Mouse (Mus musculus) bone marrow, adult 2 months (tissue): Measurements from ENCODE around the gene Kpna4. TPM values are rescaled to one million over a fixed set of nuclear protein-coding genes. Genes with fewer than 3 reads are reported as not detected.

Experiments
- H3K27ac ChIP-seq: fragments of 200-500 bp; 2 replicates; pipeline ENCODE4 v1.5.1; 2012; ENCODE audit warnings: low read depth, mild to moderate bottlenecking, control low read depth, inconsistent platforms, low read length; ENCODE audit not compliant: control insufficient read depth, poor library complexity, insufficient read depth
- H3K4me1 ChIP-seq: fragments of 200-500 bp; 2 replicates; pipeline ENCODE4 v1.6.1; 2011; ENCODE audit warnings: low read length; ENCODE audit not compliant: control insufficient read depth, insufficient read depth
- H3K4me3 ChIP-seq: fragments of 200-500 bp; replicated peaks from 2 replicates; pipeline ENCODE3; 2011; ENCODE audit warnings: mild to moderate bottlenecking, low read depth, low read length, control low read depth; ENCODE audit not compliant: control insufficient read depth
- CTCF ChIP-seq: fragments of 200-500 bp; IDR thresholded peaks from 2 replicates; pipeline ENCODE4 v1.5.1; 2011; ENCODE audit warnings: low read length, control low read depth; ENCODE audit not compliant: control insufficient read depth, insufficient read depth
- POLR2A ChIP-seq: fragments of 200-500 bp; IDR thresholded peaks from 2 replicates; pipeline ENCODE4 v1.6.1; 2011; ENCODE audit warnings: low read depth, mild to moderate bottlenecking, control low read depth, low read length, borderline replicate concordance; ENCODE audit not compliant: control insufficient read depth
- WGBS: fragments of 180-500 bp; shearing (Covaris S2); methylation state at CpG from one replicate; pipeline ENCODE4 v1.1.7; 2018; 5-methylcytosine and 5-hydroxymethylcytosine counted together
- polyA plus RNA-seq: library from polyadenylated mRNA; stranded (reverse); fragments of >200 nt; gene quantifications from 2 replicates; pipeline ENCODE4 v1.2.4, GENCODE M21; 2011; ENCODE audit warnings: low replicate concordance; ENCODE audit not compliant: missing spikeins, insufficient read depth, insufficient read length

Kpna4 gene
- 10.0 and 22.3 TPM in 2 replicates for polyA plus RNA-seq

DNA sequence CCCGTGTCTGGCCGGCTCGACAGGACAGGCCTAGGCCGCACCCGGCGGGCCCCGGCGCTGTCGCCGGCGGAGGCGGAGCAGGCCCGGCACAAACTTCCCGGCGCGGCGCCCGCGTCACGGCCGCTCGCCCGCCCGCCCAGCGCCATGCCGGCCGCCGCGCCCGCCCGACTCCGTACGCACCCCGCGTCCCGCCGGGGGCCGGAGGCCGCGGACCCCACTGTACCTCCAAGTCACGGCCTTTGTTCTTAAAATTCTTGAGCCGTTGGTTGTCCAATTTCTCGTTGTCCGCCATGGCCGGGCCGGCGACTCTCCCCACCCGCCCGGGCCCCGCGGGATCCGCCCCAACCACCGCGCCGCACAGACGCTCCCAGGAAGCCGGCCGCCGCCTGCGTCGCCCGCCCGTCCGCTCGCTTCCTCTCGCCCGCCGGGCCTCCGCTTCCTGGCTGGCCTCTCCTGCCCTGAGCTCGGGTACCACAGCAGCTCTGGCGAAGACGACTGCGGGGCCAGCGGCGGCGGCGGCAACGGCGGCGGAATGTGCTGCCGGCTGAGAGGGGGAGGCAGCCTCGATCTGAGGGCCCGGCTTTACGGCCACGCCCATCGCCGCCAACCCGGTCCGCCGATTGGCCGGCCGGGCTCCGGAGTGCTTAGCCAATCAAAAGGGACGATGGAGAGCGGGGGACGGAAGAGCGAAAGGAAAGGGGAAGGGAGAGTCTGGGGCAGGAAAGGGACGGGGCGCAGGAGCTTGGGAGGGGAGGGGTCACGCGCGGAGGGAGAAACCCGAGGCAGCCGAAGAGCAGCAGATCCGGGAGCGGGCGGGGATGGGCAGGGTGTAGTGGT, at the start of gene Kpna4:
Gene Kpna4 (minus strand): TSS at position 605 of the 837 bp plus-strand sequence.
- Histone ChIP-seq H3K4me3 (peak within 1 kb of the TSS; percentile 79), H3K27ac (peak within 1 kb of the TSS; percentile 100), H3K4me1 (peaks cover 1% of the 10 kb centered on the region; the same call in 1 of the 2 replicates)
- TF ChIP-seq CTCF (no peak), POLR2A (peak; percentile 69)
- WGBS, result under 1% methylated on average over 107 of the region's 107 CpGs

DNA sequence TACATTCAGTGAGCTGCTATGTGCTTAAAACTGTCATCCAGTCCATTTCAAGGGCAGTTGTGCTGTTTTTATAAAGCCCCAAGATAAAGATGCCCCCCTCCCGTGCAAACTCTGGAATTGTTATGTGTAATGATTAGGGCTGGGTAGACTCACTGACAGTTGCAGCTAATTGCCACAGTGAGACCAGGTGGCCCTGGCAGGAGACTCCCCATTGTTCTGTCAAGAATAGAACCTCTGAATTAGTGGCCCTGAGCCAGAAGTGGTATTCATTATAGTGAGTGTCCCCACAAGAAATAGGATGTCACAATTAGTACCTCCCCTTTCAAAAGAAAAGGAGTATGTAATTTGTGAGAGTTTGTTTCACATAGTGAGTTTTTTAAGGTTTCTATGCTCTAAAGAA, 48.3 kb upstream of the Kpna4 start:
- 58% methylated on average over 1 of the region's 1 CpGs for WGBS
- H3K27ac ChIP-seq, result no peak overlapping the region

GRCm38 (mm10) chr3:69171123-69171522, 44.2 kb upstream of the Kpna4 start:
- no peak overlapping the region for H3K4me3 ChIP-seq
- WGBS, result 24% methylated on average over 4 of the region's 4 CpGs

More for the DNA sequence above, 48.3 kb upstream of the Kpna4 start:
- no peak overlapping the region for H3K4me3 ChIP-seq
- no peak for TF ChIP-seq POLR2A
- TF ChIP-seq CTCF, result no peak
- no peaks in the 10 kb centered on the region for H3K4me1 ChIP-seq

DNA sequence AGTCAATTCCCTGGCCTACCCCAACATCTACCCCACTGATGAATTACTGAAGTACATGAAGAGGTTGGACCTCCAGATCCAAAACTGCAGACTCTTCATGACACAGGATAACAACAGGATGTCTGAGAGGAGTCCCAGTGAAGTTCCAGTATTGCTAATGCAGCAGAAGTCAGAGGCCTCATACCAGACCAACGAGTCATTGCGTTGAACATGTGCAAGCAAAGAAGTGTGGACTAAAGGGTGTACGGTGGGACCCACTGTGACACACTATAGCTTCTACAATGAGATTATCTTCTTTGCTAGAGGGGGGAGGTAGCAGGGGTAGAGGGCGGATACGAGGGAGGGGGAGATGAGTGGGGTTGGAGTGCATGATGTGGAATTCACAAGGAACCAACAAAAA, 42.9 kb upstream of the Kpna4 start:
- WGBS, result 73% methylated on average over 5 of the region's 5 CpGs
- Histone ChIP-seq H3K4me1 (no peaks in the 10 kb centered on the region), H3K27ac (no peak overlapping the region), H3K4me3 (no peak overlapping the region)
- no peak for TF ChIP-seq POLR2A

More at GRCm38 (mm10) chr3:69171123-69171522, 44.2 kb upstream of the Kpna4 start:
- no peak for TF ChIP-seq POLR2A
- no peak for TF ChIP-seq CTCF
- Histone ChIP-seq H3K4me1 (no peaks in the 10 kb centered on the region), H3K27ac (no peak overlapping the region)

DNA sequence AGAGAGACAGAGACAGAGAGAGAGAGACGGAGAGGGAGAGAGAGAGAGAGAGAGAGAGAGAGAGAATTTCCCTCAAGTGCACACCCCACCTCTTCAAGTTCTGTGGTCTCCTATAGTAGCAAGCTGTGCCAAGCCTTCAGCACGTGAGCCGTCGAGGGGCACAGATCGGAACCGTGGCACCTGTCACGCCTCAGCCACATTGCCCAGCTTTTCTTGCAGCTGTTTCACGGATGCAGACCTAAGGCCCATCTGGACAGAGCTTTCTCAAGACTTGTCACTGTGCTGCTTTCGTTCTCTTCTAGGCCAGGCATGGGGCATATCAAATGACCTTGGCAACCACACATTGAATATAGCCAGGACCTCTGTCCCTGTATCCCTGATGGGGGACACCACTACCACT, 41.8 kb upstream of the Kpna4 start:
- H3K4me1 ChIP-seq, result no peaks in the 10 kb centered on the region
- H3K27ac ChIP-seq, result no peak overlapping the region
- no peak overlapping the region for H3K4me3 ChIP-seq
- TF ChIP-seq CTCF (no peak), POLR2A (no peak)
- 76% methylated on average over 9 of the region's 9 CpGs for WGBS

DNA sequence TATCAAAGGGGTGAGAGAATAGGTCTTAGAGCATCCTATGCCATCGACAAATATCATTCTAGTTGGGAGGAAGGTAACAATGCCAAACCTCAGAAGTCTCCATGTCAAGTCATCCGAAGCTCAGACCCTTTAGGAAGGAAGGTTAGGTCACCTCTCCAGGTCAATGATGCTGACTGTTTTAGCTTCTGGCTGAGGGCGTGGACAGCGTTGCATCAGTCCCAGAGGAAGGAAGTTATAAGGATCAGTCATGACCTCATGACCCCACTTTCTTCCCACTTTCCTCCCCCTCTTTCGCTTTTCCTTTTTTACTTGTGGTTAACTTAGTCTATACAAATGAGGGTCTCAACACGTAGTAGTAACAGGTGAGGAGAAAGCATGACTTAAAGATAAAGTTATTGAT, 36.1 kb upstream of the Kpna4 start:
- H3K4me1 ChIP-seq, result no peaks in the 10 kb centered on the region

GRCm38 (mm10) chr3:69160429-69160828, 33.5 kb upstream of the Kpna4 start:
- 72% methylated on average over 1 of the region's 1 CpGs for WGBS
- Histone ChIP-seq H3K4me3 (no peak overlapping the region), H3K27ac (no peak overlapping the region), H3K4me1 (no peaks in the 10 kb centered on the region; the same call in 1 of the 2 replicates)
- no peak for TF ChIP-seq POLR2A
- TF ChIP-seq CTCF, result no peak

More for the DNA sequence above, 36.1 kb upstream of the Kpna4 start:
- no peak overlapping the region for H3K27ac ChIP-seq
- no peak overlapping the region for H3K4me3 ChIP-seq
- TF ChIP-seq POLR2A, result no peak
- no peak for TF ChIP-seq CTCF
- WGBS, result 26% methylated on average over 6 of the region's 6 CpGs

DNA sequence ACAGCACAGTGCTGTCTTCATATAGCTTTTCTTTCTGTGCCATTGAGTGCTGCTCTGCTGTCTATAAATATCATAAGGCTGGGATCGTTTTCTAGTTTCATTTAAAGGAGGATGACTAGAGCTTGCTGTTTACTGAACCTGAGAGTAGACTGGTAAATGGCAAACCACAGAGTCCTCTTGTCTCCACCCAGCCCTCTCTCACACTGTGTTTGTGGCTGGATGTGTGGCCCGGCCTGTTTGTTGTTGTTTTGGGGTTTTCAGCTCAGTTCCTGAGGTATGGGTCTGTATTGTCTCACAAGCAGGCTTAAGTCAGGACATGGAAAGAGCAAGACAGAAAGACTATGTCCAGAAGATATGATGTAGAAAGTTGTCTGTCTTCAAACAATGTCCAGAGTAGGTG, 32.6 kb upstream of the Kpna4 start:
- Histone ChIP-seq H3K4me3 (no peak overlapping the region), H3K4me1 (no peaks in the 10 kb centered on the region; the same call in 1 of the 2 replicates), H3K27ac (no peak overlapping the region)
- no peak for TF ChIP-seq POLR2A
- no peak for TF ChIP-seq CTCF
- 50% methylated on average over 2 of the region's 2 CpGs for WGBS
